Mouse (Mus musculus) thymus, adult 2 months (tissue): ENCODE measurements at regions not wholly inside any gene's neighbourhood (a gene's known extent, or its start where the extent isn't known, plus 50 kb on each side); places are given as distances from the start of the nearest gene placed in this dataset.

Experiments
- CTCF ChIP-seq: fragments of 200-500 bp; IDR thresholded peaks from 2 replicates; pipeline ENCODE4 v1.5.1; 2012; ENCODE audit warnings: mild to moderate bottlenecking, control low read depth, low read length, moderate library complexity, borderline replicate concordance; ENCODE audit not compliant: control insufficient read depth, poor library complexity, insufficient read depth; ENCODE audit errors: extremely low read depth
- POLR2A ChIP-seq: fragments of 200-500 bp; IDR thresholded peaks from 2 replicates; pipeline ENCODE4 v1.6.1; 2012; ENCODE audit warnings: mild to moderate bottlenecking, low read length, control low read depth, moderate library complexity; ENCODE audit not compliant: control insufficient read depth, poor library complexity, insufficient read depth; ENCODE audit errors: extremely low read depth

DNA sequence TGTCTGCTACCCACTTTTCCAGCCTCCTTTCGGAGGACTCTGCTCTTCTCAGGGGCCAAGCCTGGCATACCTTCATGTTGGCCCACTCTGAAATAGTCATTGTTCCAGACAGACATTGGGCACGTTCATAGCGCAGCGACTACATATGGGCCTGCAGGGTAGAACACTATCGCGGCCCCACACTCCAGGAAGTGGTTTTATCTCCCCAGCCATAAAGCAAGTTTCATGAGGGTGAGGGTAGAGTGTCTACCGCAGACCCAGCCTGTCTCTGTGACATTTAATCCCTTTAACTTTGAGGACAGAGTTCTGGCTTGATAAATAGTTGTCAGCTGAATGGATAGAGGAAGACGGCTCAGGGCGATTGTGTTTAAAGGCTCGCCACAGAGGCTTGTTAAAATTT lies 177.5 kb upstream of the Elac2 start:
- no peak for TF ChIP-seq POLR2A
- no peak for TF ChIP-seq CTCF
